Mouse (Mus musculus) midbrain, embryonic 11.5 days (tissue): ENCODE data around the gene 9530003J23Rik. TPM values are rescaled to one million over a fixed set of nuclear protein-coding genes. Genes with fewer than 3 reads are reported as not detected.
"Not testable (repeated sequence)": the region's sequence is repeated elsewhere in the genome, so short reads cannot be mapped to it uniquely, and the experiment has no call there.

Experiments used
- ATAC-seq: fragments of 200-750 bp; cut with Nextera tagmentation; 2 replicates; pipeline ENCODE4 v1.8.0; 2017; ENCODE audit warnings: moderate TSS enrichment, moderate library complexity; ENCODE audit not compliant: low FRiP score
- DNase-seq: peaks from one replicate; pipeline ENCODE4 v3.0.0; 2015; ENCODE audit warnings: low spot score; ENCODE audit errors: missing footprints
- H3K27ac ChIP-seq: fragments of 300-500 bp; sonication (generic); 2 replicates; pipeline ENCODE4 v1.5.1; 2014; ENCODE audit warnings: low read depth, low read length
- H3K27me3 ChIP-seq: fragments of 300-500 bp; sonication (generic); 2 replicates; pipeline ENCODE4 v1.6.1; 2014; ENCODE audit warnings: mild to moderate bottlenecking, low read length, moderate library complexity, mixed read lengths; ENCODE audit not compliant: control insufficient read depth, insufficient read depth
- H3K36me3 ChIP-seq: fragments of 300-500 bp; sonication (generic); 2 replicates; pipeline ENCODE4 v1.6.1; 2014; ENCODE audit warnings: mild to moderate bottlenecking, low read length, moderate library complexity, mixed read lengths; ENCODE audit not compliant: control insufficient read depth, insufficient read depth
- H3K4me1 ChIP-seq: fragments of 300-500 bp; sonication (generic); 2 replicates; pipeline ENCODE4 v1.6.1; 2014; ENCODE audit warnings: low read length; ENCODE audit not compliant: control insufficient read depth, insufficient read depth
- H3K4me2 ChIP-seq: fragments of 300-500 bp; sonication (generic); 2 replicates; pipeline ENCODE4 v1.6.1; 2014; ENCODE audit warnings: mild to moderate bottlenecking, moderate library complexity
- H3K4me3 ChIP-seq: fragments of 300-500 bp; sonication (generic); 2 replicates; pipeline ENCODE4 v1.5.1; 2014; ENCODE audit warnings: low read depth, low read length
- H3K9ac ChIP-seq: fragments of 300-500 bp; sonication (generic); 2 replicates; pipeline ENCODE4 v1.6.1; 2014; ENCODE audit warnings: low read length
- H3K9me3 ChIP-seq: fragments of 300-500 bp; sonication (generic); 2 replicates; pipeline ENCODE4 v1.6.1; 2016; ENCODE audit warnings: low read length; ENCODE audit not compliant: control insufficient read depth
- WGBS: fragments of 180-500 bp; shearing (Covaris S2); extraction: QIAGEN DNeasy Blood & Tissue Kit; methylation state at CpG from one replicate; pipeline ENCODE4 v1.1.7; 2014; 5-methylcytosine and 5-hydroxymethylcytosine counted together
- polyA plus RNA-seq: library from polyadenylated mRNA; unstranded; fragments of >200 nt; fragmentation: Nextera tagmentation; extraction: Ambion mirVana; gene quantifications from 2 replicates; pipeline ENCODE4 v1.2.1, GENCODE M21; 2014

9530003J23Rik gene
- 0.14 TPM in 1 of 2 replicates, not detected in the other for polyA plus RNA-seq

- no peak for ATAC-seq
- 91% methylated on average over 12 of the region's 12 CpGs for WGBS
These were observed at the start of gene 9530003J23Rik for GRCm38 (mm10) chr10:117238603-117239002. TSS of gene 9530003J23Rik (minus strand) at chr10:117238703.

GRCm38 (mm10) chr10:117287226-117287850 is 48.8 kb upstream of the 9530003J23Rik start:
- Histone ChIP-seq H3K9ac (no peak overlapping the region), H3K36me3 (no peaks in the 10 kb centered on the region), H3K4me1 (no peaks in the 10 kb centered on the region), H3K27me3 (no peaks in the 10 kb centered on the region), H3K4me3 (no peak overlapping the region), H3K27ac (no peak overlapping the region), H3K9me3 (no peaks in the 10 kb centered on the region), H3K4me2 (no peak overlapping the region)
- DNase-seq (no peak), ATAC-seq (no peak)
- WGBS, result 93% methylated on average over 3 of the region's 3 CpGs

More at GRCm38 (mm10) chr10:117238603-117239002, at the start of gene 9530003J23Rik:
- H3K4me1 ChIP-seq, result no peaks in the 10 kb centered on the region
- no peak for DNase-seq
- no peak within 1 kb of the TSS for H3K4me2 ChIP-seq
- no peak within 1 kb of the TSS for H3K9ac ChIP-seq
- no peaks in the 10 kb centered on the region for H3K9me3 ChIP-seq
- H3K4me3 ChIP-seq, result no peak within 1 kb of the TSS
- H3K36me3 ChIP-seq, result no peaks in the 10 kb centered on the region
- H3K27ac ChIP-seq, result no peak within 1 kb of the TSS
- no peaks in the 10 kb centered on the region for H3K27me3 ChIP-seq

GRCm38 (mm10) chr10:117286366-117286970 is 48.0 kb upstream of the 9530003J23Rik start:
- Histone ChIP-seq H3K27me3 (no peaks in the 10 kb centered on the region), H3K4me3 (no peak overlapping the region), H3K4me2 (no peak overlapping the region), H3K27ac (no peak overlapping the region), H3K9me3 (no peaks in the 10 kb centered on the region), H3K9ac (no peak overlapping the region), H3K36me3 (no peaks in the 10 kb centered on the region), H3K4me1 (no peaks in the 10 kb centered on the region)
- WGBS, result 83% methylated on average over 6 of the region's 6 CpGs
- no peak for DNase-seq
- no peak for ATAC-seq

- 91% methylated on average over 3 of the region's 7 CpGs for WGBS
- H3K9me3 ChIP-seq, H3K36me3 ChIP-seq, H3K4me1 ChIP-seq, DNase-seq, ATAC-seq, H3K9ac ChIP-seq, H3K4me2 ChIP-seq, H3K27me3 ChIP-seq, H3K4me3 ChIP-seq, H3K27ac ChIP-seq: not testable (repeated sequence)
These were observed 47.1 kb upstream of the 9530003J23Rik start for GRCm38 (mm10) chr10:117285584-117285983.

GRCm38 (mm10) chr10:117284578-117285520 is 46.3 kb upstream of the 9530003J23Rik start:
- ATAC-seq (no peak), DNase-seq (no peak)
- Histone ChIP-seq H3K4me2 (no peak overlapping the region), H3K36me3 (no peaks in the 10 kb centered on the region), H3K9ac (no peak overlapping the region), H3K27ac (no peak overlapping the region), H3K4me3 (no peak overlapping the region), H3K9me3 (no peaks in the 10 kb centered on the region), H3K27me3 (no peaks in the 10 kb centered on the region), H3K4me1 (no peaks in the 10 kb centered on the region)
- 91% methylated on average over 10 of the region's 10 CpGs for WGBS

GRCm38 (mm10) chr10:117283871-117284577 is 45.5 kb upstream of the 9530003J23Rik start:
- Histone ChIP-seq H3K36me3 (no peaks in the 10 kb centered on the region), H3K27ac (no peak overlapping the region), H3K9me3 (no peaks in the 10 kb centered on the region), H3K27me3 (no peaks in the 10 kb centered on the region), H3K4me2 (no peak overlapping the region), H3K4me3 (no peak overlapping the region), H3K9ac (no peak overlapping the region), H3K4me1 (no peaks in the 10 kb centered on the region)
- ATAC-seq (no peak), DNase-seq (no peak)
- 82% methylated on average over 7 of the region's 7 CpGs for WGBS

GRCm38 (mm10) chr10:117283196-117283595 is 44.7 kb upstream of the 9530003J23Rik start:
- WGBS, result 90% methylated on average over 4 of the region's 4 CpGs
- not testable (repeated sequence) for H3K9me3 ChIP-seq, H3K4me1 ChIP-seq, ATAC-seq, DNase-seq, H3K4me2 ChIP-seq, H3K27ac ChIP-seq, H3K36me3 ChIP-seq, H3K27me3 ChIP-seq, H3K4me3 ChIP-seq, H3K9ac ChIP-seq

GRCm38 (mm10) chr10:117282551-117282950 is 44.0 kb upstream of the 9530003J23Rik start:
- H3K36me3 ChIP-seq, result no peaks in the 10 kb centered on the region
- 81% methylated on average over 2 of the region's 2 CpGs for WGBS

More at GRCm38 (mm10) chr10:117282551-117282950, 44.0 kb upstream of the 9530003J23Rik start:
- Histone ChIP-seq H3K9me3 (no peaks in the 10 kb centered on the region), H3K4me2 (no peak overlapping the region), H3K27me3 (no peaks in the 10 kb centered on the region), H3K4me3 (no peak overlapping the region), H3K4me1 (no peaks in the 10 kb centered on the region), H3K9ac (no peak overlapping the region), H3K27ac (no peak overlapping the region)
- DNase-seq (no peak), ATAC-seq (no peak)
